Mouse (Mus musculus) megakaryocyte, embryonic 14.5 days (primary cell): ENCODE measurements around the gene Lrrc31.

Experiments used
- FLI1 ChIP-seq: IDR thresholded peaks from 2 replicates; pipeline ENCODE4 v1.6.1; 2012; ENCODE audit warnings: low read length, inconsistent platforms, mixed read lengths
- GATA1 ChIP-seq: IDR thresholded peaks from 3 replicates; pipeline ENCODE4 v1.6.1; 2012; ENCODE audit warnings: mixed read lengths, low read length, inconsistent platforms, borderline replicate concordance

DNA sequence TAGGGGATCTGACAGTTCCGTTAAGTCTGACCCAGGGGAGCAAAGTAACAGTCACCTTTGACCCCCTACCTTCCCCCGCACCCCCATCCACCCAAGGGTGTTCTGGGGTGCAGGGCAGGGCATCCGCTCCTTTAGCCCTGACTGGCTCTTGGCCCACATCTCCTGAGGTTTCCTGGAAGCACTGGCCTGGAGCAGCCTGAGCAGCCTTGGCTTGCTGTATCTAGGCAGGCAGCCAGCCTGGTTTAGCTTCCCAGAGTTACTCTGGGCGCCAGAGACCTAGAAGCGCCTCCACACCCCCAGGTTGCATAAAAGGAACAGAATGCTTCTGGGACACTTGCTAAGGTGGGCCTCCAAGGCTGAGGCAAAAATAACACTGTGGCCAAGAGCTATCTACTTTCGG, 41.7 kb upstream of the Lrrc31 start:
- TF ChIP-seq GATA1: no peak
- no peak for TF ChIP-seq FLI1
